Mouse (Mus musculus) stomach, postnatal 0 days (tissue): ENCODE measurements around the gene Lrp8. TPM values are rescaled to one million over a fixed set of nuclear protein-coding genes. Genes with fewer than 3 reads are reported as not detected.

Experiments used
- ATAC-seq: fragments of 200-750 bp; cut with Nextera tagmentation; 2 replicates; pipeline ENCODE4 v1.8.0; 2017; ENCODE audit not compliant: low FRiP score, low TSS enrichment
- DNase-seq: peaks from one replicate; pipeline ENCODE4 v3.0.0-alpha.2; 2016; ENCODE audit warnings: low spot score
- H3K27ac ChIP-seq: fragments of 300-500 bp; sonication (generic); replicated peaks from 2 replicates; pipeline ENCODE4 v1.5.1; 2014; ENCODE audit warnings: mild to moderate bottlenecking, control low read depth
- H3K27me3 ChIP-seq: fragments of 300-500 bp; sonication (generic); 2 replicates; pipeline ENCODE4 v1.6.1; 2014; ENCODE audit warnings: low read length; ENCODE audit not compliant: control insufficient read depth, insufficient read depth
- H3K36me3 ChIP-seq: fragments of 300-500 bp; sonication (generic); 2 replicates; pipeline ENCODE4 v1.6.1; 2014; ENCODE audit warnings: low read length, mixed read lengths; ENCODE audit not compliant: control insufficient read depth, insufficient read depth
- H3K4me1 ChIP-seq: fragments of 300-500 bp; sonication (generic); replicated peaks from 2 replicates; pipeline ENCODE4 v1.6.1; 2014; ENCODE audit warnings: antibody characterized with exemption; ENCODE audit not compliant: control insufficient read depth, insufficient read depth
- H3K4me2 ChIP-seq: fragments of 300-500 bp; sonication (generic); replicated peaks from 2 replicates; pipeline ENCODE4 v1.6.1; 2014; ENCODE audit warnings: low read depth, mild to moderate bottlenecking, control low read depth, moderate library complexity
- H3K4me3 ChIP-seq: fragments of 300-500 bp; sonication (generic); 2 replicates; pipeline ENCODE4 v1.5.1; 2014; ENCODE audit warnings: low read depth, low read length, control low read depth
- H3K9ac ChIP-seq: fragments of 300-500 bp; sonication (generic); 2 replicates; pipeline ENCODE4 v1.6.1; 2014; ENCODE audit warnings: mild to moderate bottlenecking, low read length, control low read depth, mixed read lengths
- H3K9me3 ChIP-seq: fragments of 300-500 bp; sonication (generic); 2 replicates; pipeline ENCODE4 v1.6.1; 2016; ENCODE audit warnings: low read length; ENCODE audit not compliant: control insufficient read depth
- CTCF ChIP-seq: IDR thresholded peaks from 2 replicates; pipeline ENCODE4 v1.5.1; 2016; ENCODE audit warnings: antibody characterized with exemption, low read depth, mild to moderate bottlenecking, moderate library complexity
- EP300 ChIP-seq: optimal IDR thresholded peaks from 2 replicates; pipeline ENCODE3; 2016; ENCODE audit warnings: antibody characterized with exemption
- WGBS: fragments of 180-500 bp; shearing (Covaris S2); extraction: QIAGEN DNeasy Blood & Tissue Kit; methylation state at CpG from one replicate; pipeline ENCODE4 v1.1.7; 2014; 5-methylcytosine and 5-hydroxymethylcytosine counted together
- polyA plus RNA-seq: library from polyadenylated mRNA; unstranded; fragments of >200 nt; fragmentation: Nextera tagmentation; extraction: Ambion mirVana; gene quantifications from 2 replicates; pipeline ENCODE4 v1.2.1, GENCODE M21; 2015

The Lrp8 gene
- polyA plus RNA-seq, 1 experiment from 2014 or later, result 0.85 TPM

- Histone ChIP-seq H3K27ac (no peak overlapping the region), H3K4me3 (no peak overlapping the region), H3K4me1 (no peaks in the 10 kb centered on the region), H3K9me3 (no peaks in the 10 kb centered on the region), H3K9ac (no peak overlapping the region), H3K4me2 (no peak overlapping the region), H3K27me3 (no peaks in the 10 kb centered on the region), H3K36me3 (no peaks in the 10 kb centered on the region)
- ATAC-seq (no peak), DNase-seq (no peak)
- 58% methylated on average over 11 of the region's 11 CpGs for WGBS
- TF ChIP-seq CTCF, result no peak
- no peak for TF ChIP-seq EP300
Observed at GRCm38 (mm10) chr4:107823511-107823910, 21.4 kb downstream of the Lrp8 start.

- no peak overlapping the region for H3K9ac ChIP-seq
- WGBS, result 39% methylated on average over 10 of the region's 10 CpGs
- no peak overlapping the region for H3K4me3 ChIP-seq
- no peaks in the 10 kb centered on the region for H3K4me1 ChIP-seq
- H3K27ac ChIP-seq, result no peak overlapping the region
- no peaks in the 10 kb centered on the region for H3K9me3 ChIP-seq
- TF ChIP-seq EP300 (no peak), CTCF (no peak)
- H3K36me3 ChIP-seq, result no peaks in the 10 kb centered on the region
- no peaks in the 10 kb centered on the region for H3K27me3 ChIP-seq
- no peak for DNase-seq
- peak; percentile 47; the same call in 1 of the 2 replicates for ATAC-seq
- H3K4me2 ChIP-seq, result no peak overlapping the region
Observed at GRCm38 (mm10) chr4:107828727-107829218, 26.7 kb downstream of the Lrp8 start.

- H3K4me1 ChIP-seq, result no peaks in the 10 kb centered on the region
- WGBS, result 35% methylated on average over 2 of the region's 2 CpGs
- no peak overlapping the region for H3K9ac ChIP-seq
- TF ChIP-seq CTCF (no peak), EP300 (no peak)
- ATAC-seq (peak; percentile 30; the same call in 1 of the 2 replicates), DNase-seq (no peak)
- H3K36me3 ChIP-seq, result no peaks in the 10 kb centered on the region
- H3K4me3 ChIP-seq, result no peak overlapping the region
- H3K9me3 ChIP-seq, result no peaks in the 10 kb centered on the region
- H3K27me3 ChIP-seq, result no peaks in the 10 kb centered on the region
- no peak overlapping the region for H3K27ac ChIP-seq
- H3K4me2 ChIP-seq, result no peak overlapping the region
Observed at GRCm38 (mm10) chr4:107829675-107830074, 27.6 kb downstream of the Lrp8 start.

- H3K4me3 ChIP-seq, result no peak overlapping the region
Observed at GRCm38 (mm10) chr4:107830189-107830588, 28.1 kb downstream of the Lrp8 start.

GRCm38 (mm10) chr4:107830821-107831221 is 28.8 kb downstream of the Lrp8 start:
- WGBS, result 80% methylated on average over 7 of the region's 7 CpGs
- ATAC-seq (no peak), DNase-seq (no peak)
- Histone ChIP-seq H3K36me3 (no peaks in the 10 kb centered on the region), H3K27ac (no peak overlapping the region), H3K4me1 (no peaks in the 10 kb centered on the region), H3K9me3 (no peaks in the 10 kb centered on the region), H3K27me3 (no peaks in the 10 kb centered on the region), H3K9ac (no peak overlapping the region), H3K4me3 (no peak overlapping the region), H3K4me2 (no peak overlapping the region)
- TF ChIP-seq CTCF, result no peak
- no peak for TF ChIP-seq EP300

More at GRCm38 (mm10) chr4:107830189-107830588, 28.1 kb downstream of the Lrp8 start:
- Histone ChIP-seq H3K4me2 (no peak overlapping the region), H3K4me1 (no peaks in the 10 kb centered on the region), H3K9ac (no peak overlapping the region; the same call in 1 of the 2 replicates), H3K36me3 (no peaks in the 10 kb centered on the region), H3K27me3 (no peaks in the 10 kb centered on the region), H3K9me3 (no peaks in the 10 kb centered on the region), H3K27ac (no peak overlapping the region)
- ATAC-seq (no peak), DNase-seq (no peak)
- WGBS, result 81% methylated on average over 10 of the region's 10 CpGs
- TF ChIP-seq EP300 (no peak), CTCF (no peak)

GRCm38 (mm10) chr4:107831678-107832077 is 29.6 kb downstream of the Lrp8 start:
- WGBS, result 93% methylated on average over 6 of the region's 6 CpGs
- no peaks in the 10 kb centered on the region for H3K36me3 ChIP-seq
- H3K27me3 ChIP-seq, result no peaks in the 10 kb centered on the region
- TF ChIP-seq EP300, result no peak
- TF ChIP-seq CTCF, result no peak
- no peaks in the 10 kb centered on the region for H3K9me3 ChIP-seq
- DNase-seq (no peak), ATAC-seq (no peak)
- H3K27ac ChIP-seq, result no peak overlapping the region
- no peak overlapping the region for H3K4me2 ChIP-seq
- H3K4me3 ChIP-seq, result no peak overlapping the region
- H3K9ac ChIP-seq, result no peak overlapping the region
- H3K4me1 ChIP-seq, result no peaks in the 10 kb centered on the region
